Mouse (Mus musculus): ENCODE results near the gene Pusl1. TPM values are rescaled to one million over a fixed set of nuclear protein-coding genes. Genes with fewer than 3 reads are reported as not detected.

Pusl1 gene
- polyA plus RNA-seq, 2 experiments = 12.9 to 16.8 TPM

GRCm38 (mm10) chr4:155906125-155906524, 14.5 kb upstream of the Pusl1 start:
- no peaks in the 10 kb centered on the region for H3K9me3 ChIP-seq (ENCODE audit: control insufficient read depth, low read length)
- no peaks in the 10 kb centered on the region for H3K27me3 ChIP-seq (ENCODE audit: control insufficient read depth, insufficient read depth, low read length)
- no peak overlapping the region for H3K27ac ChIP-seq
- H3K4me1 ChIP-seq (replicated peaks; ENCODE audit: control insufficient read depth in 2 of 2, insufficient read depth in 2 of 2, low read length in 1 of 2) = no peaks in the 10 kb centered on the region
- DNase-seq (ENCODE audit: low read depth in 3 of 3, low spot score in 3 of 3) (no peak), ATAC-seq (ENCODE audit: insufficient read depth) (no peak)
- no peak overlapping the region for H3K4me3 ChIP-seq (ENCODE audit: insufficient read depth in 1 of 2, low read depth in 2 of 2, low read length in 2 of 2)
- H3K4me2 ChIP-seq (ENCODE audit: low read depth) = no peak overlapping the region
- no peak overlapping the region for H3K9ac ChIP-seq (replicated peaks)
- peaks cover 16% of the 10 kb centered on the region for H3K36me3 ChIP-seq (replicated peaks; ENCODE audit: control insufficient read depth, insufficient read depth, low read depth)
- 75% methylated on average over 9 of the region's 9 CpGs for WGBS (ENCODE audit: insufficient replicate concordance)
- TF ChIP-seq EP300 (IDR thresholded peaks at IDR 0.05; ENCODE audit: low read depth) = no peak
- TF ChIP-seq CTCF (IDR thresholded peaks at IDR 0.05; ENCODE audit: low read depth) = no peak

DNA sequence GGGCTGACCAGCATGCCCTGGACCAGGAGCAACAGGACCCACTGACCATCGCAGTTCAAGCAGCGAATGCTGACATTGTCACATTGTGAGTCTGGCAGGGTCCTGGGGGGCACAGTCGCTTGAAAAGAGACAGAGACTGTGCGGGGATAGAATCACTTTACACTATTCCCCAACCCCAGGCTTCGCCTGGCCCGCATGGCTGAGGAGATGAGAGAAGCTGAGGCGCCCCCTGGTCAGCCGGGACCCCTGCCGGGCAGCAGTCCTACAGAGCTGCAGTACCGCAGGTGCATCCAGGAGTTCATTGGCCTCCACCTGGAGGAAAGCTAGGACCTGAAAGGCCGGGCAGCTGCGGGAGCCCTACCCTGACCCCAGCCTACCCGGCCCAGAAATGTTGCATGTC, 14.1 kb upstream of the Pusl1 start:
- Histone ChIP-seq H3K4me1 (replicated peaks; ENCODE audit: control insufficient read depth in 2 of 2, insufficient read depth in 2 of 2, low read length in 1 of 2) (no peaks in the 10 kb centered on the region), H3K36me3 (replicated peaks; ENCODE audit: control insufficient read depth, insufficient read depth, low read depth) (peaks cover 16% of the 10 kb centered on the region), H3K4me3 (ENCODE audit: insufficient read depth in 1 of 2, low read depth in 2 of 2, low read length in 2 of 2) (no peak overlapping the region), H3K27me3 (ENCODE audit: control insufficient read depth, insufficient read depth, low read length) (no peaks in the 10 kb centered on the region), H3K9ac (replicated peaks) (no peak overlapping the region), H3K4me2 (ENCODE audit: low read depth) (no peak overlapping the region), H3K27ac (no peak overlapping the region), H3K9me3 (ENCODE audit: control insufficient read depth, low read length) (no peaks in the 10 kb centered on the region)
- ATAC-seq (ENCODE audit: insufficient read depth) (no peak), DNase-seq (ENCODE audit: low read depth in 3 of 3, low spot score in 3 of 3) (no peak)
- 81% methylated on average over 13 of the region's 13 CpGs for WGBS (ENCODE audit: insufficient replicate concordance)
- no peak for TF ChIP-seq EP300 (IDR thresholded peaks at IDR 0.05; ENCODE audit: low read depth)
- no peak for TF ChIP-seq CTCF (IDR thresholded peaks at IDR 0.05; ENCODE audit: low read depth)

GRCm38 (mm10) chr4:155904318-155905102, 12.9 kb upstream of the Pusl1 start:
- Histone ChIP-seq H3K27ac (no peak overlapping the region), H3K9ac (replicated peaks) (no peak overlapping the region), H3K27me3 (ENCODE audit: control insufficient read depth, insufficient read depth, low read length) (no peaks in the 10 kb centered on the region), H3K36me3 (replicated peaks; ENCODE audit: control insufficient read depth, insufficient read depth, low read depth) (peaks cover 16% of the 10 kb centered on the region), H3K9me3 (ENCODE audit: control insufficient read depth, low read length) (no peaks in the 10 kb centered on the region), H3K4me2 (ENCODE audit: low read depth) (no peak overlapping the region), H3K4me3 (ENCODE audit: insufficient read depth in 1 of 2, low read depth in 2 of 2, low read length in 2 of 2) (no peak overlapping the region), H3K4me1 (replicated peaks; ENCODE audit: control insufficient read depth in 2 of 2, insufficient read depth in 2 of 2, low read length in 1 of 2) (no peaks in the 10 kb centered on the region)
- TF ChIP-seq EP300 (IDR thresholded peaks at IDR 0.05; ENCODE audit: low read depth) = no peak
- TF ChIP-seq CTCF (IDR thresholded peaks at IDR 0.05; ENCODE audit: low read depth) = peak; percentile 70
- no peak for ATAC-seq (ENCODE audit: insufficient read depth)
- no peak for DNase-seq (ENCODE audit: low read depth in 3 of 3, low spot score in 3 of 3)
- WGBS (ENCODE audit: insufficient replicate concordance) = 82% methylated on average over 13 of the region's 13 CpGs

DNA sequence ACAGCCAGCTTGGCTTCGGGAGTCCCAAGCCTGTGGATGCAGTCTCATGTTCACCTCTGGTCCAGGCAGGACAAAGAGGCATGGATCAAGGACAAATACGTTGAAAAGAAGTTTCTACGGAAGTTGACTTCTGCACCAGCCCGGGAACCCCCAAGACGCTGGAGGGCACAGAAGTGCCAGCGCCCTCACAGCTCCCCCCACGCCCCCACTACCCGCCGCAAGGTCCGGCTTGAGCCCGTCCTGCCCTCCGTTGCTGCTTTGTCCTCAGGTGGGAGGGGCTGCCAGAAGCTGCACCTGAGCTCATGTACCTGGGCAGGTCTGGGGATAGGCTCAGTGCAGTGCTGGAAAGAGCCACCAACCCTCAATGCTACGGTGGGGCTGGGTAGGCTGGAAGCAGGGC, 11.7 kb upstream of the Pusl1 start:
- Histone ChIP-seq H3K4me3 (ENCODE audit: insufficient read depth in 1 of 2, low read depth in 2 of 2, low read length in 2 of 2) (no peak overlapping the region), H3K4me2 (ENCODE audit: low read depth) (no peak overlapping the region), H3K36me3 (replicated peaks; ENCODE audit: control insufficient read depth, insufficient read depth, low read depth) (peaks cover 16% of the 10 kb centered on the region), H3K9me3 (ENCODE audit: control insufficient read depth, low read length) (no peaks in the 10 kb centered on the region), H3K4me1 (replicated peaks; ENCODE audit: control insufficient read depth in 2 of 2, insufficient read depth in 2 of 2, low read length in 1 of 2) (no peaks in the 10 kb centered on the region), H3K27me3 (ENCODE audit: control insufficient read depth, insufficient read depth, low read length) (no peaks in the 10 kb centered on the region), H3K27ac (no peak overlapping the region), H3K9ac (replicated peaks) (no peak overlapping the region)
- WGBS (ENCODE audit: insufficient replicate concordance) = 93% methylated on average over 13 of the region's 13 CpGs
- ATAC-seq (ENCODE audit: insufficient read depth) (no peak), DNase-seq (ENCODE audit: low read depth in 3 of 3, low spot score in 3 of 3) (no peak)
- TF ChIP-seq EP300 (IDR thresholded peaks at IDR 0.05; ENCODE audit: low read depth) (no peak), CTCF (IDR thresholded peaks at IDR 0.05; ENCODE audit: low read depth) (no peak)

- WGBS (ENCODE audit: insufficient replicate concordance) = 66% methylated on average over 3 of the region's 3 CpGs
- no peak for ATAC-seq (ENCODE audit: insufficient read depth)
- no peak for TF ChIP-seq CTCF (IDR thresholded peaks at IDR 0.05; ENCODE audit: low read depth)
- TF ChIP-seq EP300 (IDR thresholded peaks at IDR 0.05; ENCODE audit: low read depth) = no peak
These were observed 9.6 kb upstream of the Pusl1 start for GRCm38 (mm10) chr4:155901205-155901604.

More at GRCm38 (mm10) chr4:155901205-155901604, 9.6 kb upstream of the Pusl1 start:
- Histone ChIP-seq H3K36me3 (replicated peaks; ENCODE audit: control insufficient read depth, insufficient read depth, low read depth) (peaks cover 22% of the 10 kb centered on the region), H3K4me3 (ENCODE audit: insufficient read depth in 1 of 2, low read depth in 2 of 2, low read length in 2 of 2) (no peak overlapping the region), H3K27me3 (ENCODE audit: control insufficient read depth, insufficient read depth, low read length) (no peaks in the 10 kb centered on the region), H3K4me2 (ENCODE audit: low read depth) (no peak overlapping the region), H3K9ac (replicated peaks) (no peak overlapping the region), H3K9me3 (ENCODE audit: control insufficient read depth, low read length) (no peaks in the 10 kb centered on the region), H3K4me1 (replicated peaks; ENCODE audit: control insufficient read depth in 2 of 2, insufficient read depth in 2 of 2, low read length in 1 of 2) (no peaks in the 10 kb centered on the region), H3K27ac (no peak overlapping the region)
- no peak for DNase-seq (ENCODE audit: low read depth in 3 of 3, low spot score in 3 of 3)
